Mouse (Mus musculus) embryonic facial prominence, embryonic 15.5 days (tissue): ENCODE measurements around the gene Hcls1. TPM values are rescaled to one million over a fixed set of nuclear protein-coding genes. Genes with fewer than 3 reads are reported as not detected.

Experiments used
- ATAC-seq: fragments of 200-750 bp; cut with Nextera tagmentation; 2 replicates; pipeline ENCODE4 v1.8.0; 2017; ENCODE audit warnings: low read depth, moderate TSS enrichment; ENCODE audit not compliant: insufficient number of reproducible peaks, low FRiP score, low TSS enrichment
- H3K27ac ChIP-seq: fragments of 300-500 bp; sonication (generic); replicated peaks from 2 replicates; pipeline ENCODE4 v1.5.1; 2015; ENCODE audit warnings: mild to moderate bottlenecking, inconsistent platforms
- H3K27me3 ChIP-seq: fragments of 300-500 bp; sonication (generic); 2 replicates; pipeline ENCODE4 v1.6.1; 2015; ENCODE audit warnings: inconsistent platforms
- H3K36me3 ChIP-seq: fragments of 300-500 bp; sonication (generic); 2 replicates; pipeline ENCODE4 v1.6.1; 2015; ENCODE audit warnings: mild to moderate bottlenecking, inconsistent platforms
- H3K4me1 ChIP-seq: fragments of 300-500 bp; sonication (generic); 2 replicates; pipeline ENCODE4 v1.6.1; 2015; ENCODE audit warnings: inconsistent platforms
- H3K4me2 ChIP-seq: fragments of 300-500 bp; sonication (generic); replicated peaks from 2 replicates; pipeline ENCODE4 v1.6.1; 2015; ENCODE audit warnings: mild to moderate bottlenecking, inconsistent platforms
- H3K4me3 ChIP-seq: fragments of 300-500 bp; sonication (generic); replicated peaks from 2 replicates; pipeline ENCODE4 v1.5.1; 2015; ENCODE audit warnings: mild to moderate bottlenecking, inconsistent platforms
- H3K9ac ChIP-seq: fragments of 300-500 bp; sonication (generic); 2 replicates; pipeline ENCODE4 v1.6.1; 2015; ENCODE audit warnings: inconsistent platforms
- H3K9me3 ChIP-seq: fragments of 300-500 bp; sonication (generic); replicated peaks from 2 replicates; pipeline ENCODE4 v1.6.1; 2016; ENCODE audit warnings: inconsistent platforms
- WGBS: fragments of 180-500 bp; shearing (Covaris S2); methylation state at CpG from one replicate; pipeline ENCODE4 v1.1.7; 2015; 5-methylcytosine and 5-hydroxymethylcytosine counted together
- polyA plus RNA-seq: library from polyadenylated mRNA; unstranded; fragments of >200 nt; fragmentation: Nextera tagmentation; extraction: Ambion mirVana; gene quantifications from 2 replicates; pipeline ENCODE4 v1.2.1, GENCODE M21; 2015

The Hcls1 gene
- polyA plus RNA-seq, 1 experiment from 2014 or later = 9.4 TPM

DNA sequence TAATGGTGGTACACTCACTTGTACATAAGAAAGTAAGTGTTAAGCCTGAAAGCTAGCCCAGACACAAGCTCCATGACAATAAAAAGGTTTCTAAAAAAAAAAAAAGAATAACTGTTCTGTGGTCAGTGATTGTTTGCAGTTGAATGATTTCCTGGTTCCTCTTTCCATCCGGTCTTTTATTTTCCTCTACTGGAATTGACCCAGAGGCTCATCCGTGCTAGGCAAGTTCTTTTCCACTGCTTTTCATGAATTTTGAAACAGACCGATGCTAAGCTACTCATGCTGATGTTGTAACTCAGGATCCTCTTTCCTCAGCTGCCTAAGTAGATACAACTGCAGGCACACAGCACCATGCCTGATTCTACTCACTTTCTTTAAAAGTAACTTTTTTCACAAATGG is 14.4 kb upstream of the Hcls1 start:
- H3K36me3 ChIP-seq = peaks cover 73% of the 10 kb centered on the region

DNA sequence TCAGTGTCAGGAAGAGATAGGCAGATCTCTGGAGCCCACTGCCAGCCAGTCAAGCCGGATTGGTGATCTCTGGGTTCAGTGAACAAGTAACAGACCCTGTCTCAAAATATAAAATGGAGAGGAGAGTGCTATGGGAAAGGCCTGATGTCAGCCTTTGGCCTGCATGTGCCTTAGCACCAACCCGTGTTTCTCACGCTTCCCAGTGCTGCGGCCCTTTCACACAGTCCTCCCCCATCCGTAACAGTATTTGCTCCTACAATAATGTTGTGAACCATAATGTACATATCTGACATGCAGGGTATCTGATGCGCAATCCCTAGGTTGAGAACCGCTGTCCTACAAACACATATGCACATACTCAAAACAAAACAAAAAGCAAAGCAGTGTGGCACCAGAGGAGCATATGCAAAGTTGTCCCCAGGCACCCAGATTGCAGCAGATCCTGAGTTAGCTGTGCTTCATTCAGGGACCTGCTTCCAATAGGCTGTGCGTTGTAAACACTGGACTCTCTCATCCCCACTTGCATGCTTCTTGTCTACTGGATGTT is 13.6 kb upstream of the Hcls1 start:
- H3K4me2 ChIP-seq = no peak overlapping the region
- H3K27ac ChIP-seq = no peak overlapping the region
- no peak overlapping the region for H3K4me3 ChIP-seq
- peaks cover 74% of the 10 kb centered on the region for H3K36me3 ChIP-seq
- no peaks in the 10 kb centered on the region for H3K4me1 ChIP-seq
- WGBS = 91% methylated on average over 8 of the region's 8 CpGs
- ATAC-seq = no peak
- no peaks in the 10 kb centered on the region for H3K9me3 ChIP-seq
- H3K9ac ChIP-seq = no peak overlapping the region
- H3K27me3 ChIP-seq = no peaks in the 10 kb centered on the region

More for the DNA sequence above, 14.4 kb upstream of the Hcls1 start:
- no peak for ATAC-seq
- H3K9me3 ChIP-seq = no peaks in the 10 kb centered on the region
- H3K9ac ChIP-seq = no peak overlapping the region
- no peaks in the 10 kb centered on the region for H3K27me3 ChIP-seq
- no peaks in the 10 kb centered on the region for H3K4me1 ChIP-seq
- H3K4me2 ChIP-seq = no peak overlapping the region
- no peak overlapping the region for H3K27ac ChIP-seq
- H3K4me3 ChIP-seq = no peak overlapping the region
- 82% methylated on average over 3 of the region's 3 CpGs for WGBS

DNA sequence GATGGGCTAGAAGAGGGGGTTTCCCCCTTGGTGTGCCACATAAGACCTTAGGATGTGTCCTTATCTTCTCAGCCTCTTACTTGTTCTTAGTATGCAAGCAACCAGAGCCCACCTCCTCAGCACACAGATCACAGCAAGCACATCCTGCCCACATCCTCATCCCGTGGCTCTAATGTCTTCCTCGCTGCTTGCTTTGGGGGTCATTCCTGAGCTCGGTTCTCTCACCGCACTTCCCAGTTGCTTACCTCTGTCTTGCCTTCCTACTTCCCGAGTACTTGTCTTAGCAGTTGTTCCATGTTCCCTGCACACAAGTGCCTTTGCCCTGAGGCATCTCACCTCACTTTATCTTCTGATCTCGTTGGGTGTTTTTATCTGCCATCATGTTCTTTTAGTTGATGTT is 12.8 kb upstream of the Hcls1 start:
- Histone ChIP-seq H3K4me2 (no peak overlapping the region), H3K9me3 (no peaks in the 10 kb centered on the region), H3K27me3 (no peaks in the 10 kb centered on the region), H3K9ac (no peak overlapping the region), H3K36me3 (peaks cover 75% of the 10 kb centered on the region), H3K4me1 (no peaks in the 10 kb centered on the region), H3K27ac (no peak overlapping the region), H3K4me3 (no peak overlapping the region)
- 76% methylated on average over 6 of the region's 6 CpGs for WGBS
- ATAC-seq = no peak

DNA sequence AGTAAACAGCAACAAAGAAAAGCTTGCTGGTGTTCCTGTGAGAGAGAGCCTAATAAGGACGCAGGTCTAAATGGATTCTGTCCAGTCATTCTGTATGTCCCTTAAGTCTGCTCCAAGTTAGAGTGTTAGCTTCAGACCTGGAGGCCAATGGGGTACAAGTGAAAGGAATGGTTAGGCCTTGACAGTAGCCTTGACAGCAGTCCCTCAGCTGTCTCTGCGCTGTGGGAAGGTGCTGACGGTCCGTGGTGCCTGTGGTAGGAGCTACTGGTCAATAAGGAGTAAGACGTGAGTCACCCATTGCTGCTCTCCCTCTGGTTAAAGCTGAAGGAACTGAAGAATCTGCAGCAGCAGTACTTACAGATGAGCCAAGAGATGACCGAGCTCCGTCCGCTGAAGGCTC is 10.5 kb upstream of the Hcls1 start:
- Histone ChIP-seq H3K9ac (no peak overlapping the region), H3K4me2 (no peak overlapping the region), H3K36me3 (peaks cover 78% of the 10 kb centered on the region), H3K27me3 (no peaks in the 10 kb centered on the region), H3K27ac (no peak overlapping the region), H3K4me1 (no peaks in the 10 kb centered on the region), H3K4me3 (no peak overlapping the region), H3K9me3 (no peaks in the 10 kb centered on the region)
- no peak for ATAC-seq
- 93% methylated on average over 8 of the region's 8 CpGs for WGBS

DNA sequence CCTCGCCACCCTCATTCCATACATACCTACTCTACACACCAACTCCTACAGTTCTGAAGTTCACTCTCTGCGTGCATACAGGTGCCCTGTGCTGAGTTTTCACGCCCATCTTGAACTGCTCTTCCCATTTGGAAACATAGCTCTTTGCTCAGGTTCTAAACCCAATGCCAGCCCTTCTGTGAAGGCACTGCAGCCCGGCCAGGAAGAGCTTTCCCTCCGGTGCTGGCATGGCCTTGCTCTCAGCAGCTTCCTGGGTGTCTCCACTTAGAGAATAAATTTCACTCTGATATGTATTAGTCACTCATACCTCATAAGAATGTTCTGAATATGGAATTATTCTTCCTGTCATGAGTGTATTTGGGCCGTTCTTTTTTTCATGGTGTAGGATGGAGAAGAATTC is 9.4 kb upstream of the Hcls1 start:
- Histone ChIP-seq H3K4me2 (no peak overlapping the region), H3K4me3 (no peak overlapping the region), H3K9me3 (no peaks in the 10 kb centered on the region), H3K4me1 (no peaks in the 10 kb centered on the region), H3K27ac (no peak overlapping the region), H3K9ac (no peak overlapping the region), H3K27me3 (no peaks in the 10 kb centered on the region), H3K36me3 (peaks cover 78% of the 10 kb centered on the region)
- ATAC-seq = no peak
- WGBS = 85% methylated on average over 6 of the region's 6 CpGs

DNA sequence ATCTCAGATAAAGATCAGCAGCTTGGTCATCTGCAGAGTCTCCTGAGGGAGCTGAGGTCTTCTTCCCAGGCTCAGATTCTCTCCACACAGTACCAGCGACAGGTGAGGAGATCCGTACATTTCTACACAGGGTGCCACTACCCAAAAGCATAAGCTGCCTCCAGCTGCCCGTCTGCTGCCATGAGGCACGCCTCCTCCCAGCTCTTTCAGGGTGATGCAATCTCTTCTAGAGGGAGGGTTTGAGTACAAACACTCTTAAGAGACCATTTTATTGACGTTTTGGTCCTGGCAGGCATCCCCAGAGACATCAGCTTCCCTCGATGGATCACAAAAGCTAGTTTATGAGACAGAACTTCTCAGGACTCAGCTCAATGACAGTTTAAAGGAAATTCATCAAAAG is 9.0 kb upstream of the Hcls1 start:
- Histone ChIP-seq H3K9me3 (no peaks in the 10 kb centered on the region), H3K36me3 (peaks cover 78% of the 10 kb centered on the region), H3K27me3 (no peaks in the 10 kb centered on the region), H3K27ac (no peak overlapping the region), H3K4me3 (no peak overlapping the region), H3K4me2 (no peak overlapping the region), H3K9ac (no peak overlapping the region), H3K4me1 (no peaks in the 10 kb centered on the region)
- ATAC-seq = no peak
- 73% methylated on average over 6 of the region's 6 CpGs for WGBS

DNA sequence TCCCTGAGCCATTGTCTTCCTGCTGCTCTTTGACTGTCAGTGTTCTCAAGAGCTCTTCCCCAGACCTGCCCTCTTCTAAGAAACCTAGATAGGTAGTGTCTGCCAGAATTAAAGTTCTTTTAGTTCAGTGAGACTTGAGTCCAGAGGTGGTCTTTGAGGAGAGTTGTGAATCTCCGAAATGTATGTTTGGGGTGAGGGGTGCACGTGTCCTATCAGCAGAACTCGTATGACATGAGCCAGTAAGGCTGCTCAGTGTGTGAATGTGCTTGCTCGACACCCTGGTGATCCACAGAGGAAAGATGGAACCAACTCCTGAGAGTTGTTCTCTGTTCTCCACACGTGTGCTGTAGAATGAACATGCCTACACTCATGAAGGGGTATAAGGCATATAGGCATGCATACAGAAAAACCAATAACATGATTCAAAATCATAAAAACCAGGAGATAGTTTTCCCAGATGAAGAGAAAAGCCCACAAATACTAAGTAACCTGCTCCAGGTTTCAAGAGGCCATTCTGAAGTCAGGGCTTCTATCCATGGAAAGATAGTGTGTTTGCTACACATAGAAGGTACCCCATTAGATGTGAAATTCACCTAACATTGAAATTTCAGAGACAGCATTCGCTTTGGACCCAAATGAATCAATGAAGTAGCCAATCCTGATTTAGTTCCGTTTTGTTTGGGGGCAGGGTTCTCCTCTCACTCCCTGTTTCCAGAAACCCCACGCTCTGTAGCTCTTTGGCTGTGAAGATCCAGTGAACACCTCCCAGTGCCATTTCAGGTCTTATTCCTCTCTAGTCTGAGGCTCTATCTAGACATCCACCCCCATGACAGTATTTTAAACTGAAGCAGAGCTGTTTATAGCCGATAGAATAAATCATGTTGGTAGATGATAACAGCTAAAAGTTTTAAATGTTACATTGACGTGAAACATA is 8.0 kb upstream of the Hcls1 start:
- Histone ChIP-seq H3K4me2 (no peak overlapping the region), H3K27me3 (no peaks in the 10 kb centered on the region), H3K4me1 (no peaks in the 10 kb centered on the region), H3K4me3 (no peak overlapping the region), H3K9ac (no peak overlapping the region), H3K9me3 (no peaks in the 10 kb centered on the region), H3K27ac (no peak overlapping the region), H3K36me3 (peaks cover 79% of the 10 kb centered on the region)
- no peak for ATAC-seq
- 91% methylated on average over 10 of the region's 10 CpGs for WGBS

DNA sequence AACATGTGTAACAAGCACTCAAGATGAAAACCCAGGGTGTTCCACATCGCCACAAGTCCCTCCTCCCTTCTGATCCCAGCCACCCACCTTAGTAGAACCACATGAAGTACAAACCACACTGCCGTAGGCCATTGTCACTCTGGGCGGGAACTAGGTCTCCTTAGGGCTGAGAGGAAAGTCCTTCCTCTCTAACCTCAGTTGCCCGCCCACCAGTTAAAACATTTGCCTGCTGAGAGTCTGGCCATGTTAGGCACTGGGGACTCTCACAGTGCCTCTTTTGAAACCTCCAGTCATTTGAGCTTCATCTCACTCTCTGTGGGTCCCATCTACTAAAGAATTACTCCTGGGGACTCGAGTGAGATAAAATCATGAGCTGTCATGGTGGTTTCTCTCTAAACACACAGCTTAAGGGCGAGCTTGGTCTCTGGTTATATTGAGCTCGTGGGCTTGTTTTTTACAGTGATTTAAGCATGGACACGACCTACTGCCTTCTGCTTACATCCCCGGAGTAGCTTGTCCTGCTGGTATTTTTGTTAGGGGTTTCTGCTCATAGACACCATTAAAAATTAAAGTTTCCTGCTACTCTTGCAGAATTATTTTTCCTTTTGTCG is 7.2 kb upstream of the Hcls1 start:
- Histone ChIP-seq H3K36me3 (peaks cover 87% of the 10 kb centered on the region), H3K9me3 (no peaks in the 10 kb centered on the region), H3K27me3 (no peaks in the 10 kb centered on the region), H3K4me2 (no peak overlapping the region), H3K4me3 (no peak overlapping the region), H3K27ac (no peak overlapping the region), H3K9ac (no peak overlapping the region), H3K4me1 (no peaks in the 10 kb centered on the region)
- 73% methylated on average over 10 of the region's 10 CpGs for WGBS
- no peak for ATAC-seq

DNA sequence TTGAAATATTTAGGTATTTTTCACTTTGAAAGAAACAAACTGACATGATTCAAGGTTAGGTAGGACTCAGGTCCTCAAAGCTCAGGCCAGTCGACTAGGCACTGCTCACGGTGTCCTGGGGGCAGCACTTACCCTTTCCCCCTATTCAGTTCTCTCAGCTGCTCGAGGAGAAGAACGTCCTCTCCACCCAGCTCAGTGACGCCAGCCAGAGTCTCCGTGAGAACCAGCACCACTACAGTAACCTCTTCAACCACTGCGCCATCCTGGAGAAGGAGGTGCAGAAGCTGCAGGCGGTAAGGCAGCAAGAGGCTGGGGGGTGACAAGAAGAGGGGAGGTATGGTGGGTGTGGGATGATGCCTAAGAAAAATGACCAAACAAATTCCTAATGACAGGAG is 6.7 kb upstream of the Hcls1 start:
- Histone ChIP-seq H3K27ac (no peak overlapping the region), H3K4me3 (no peak overlapping the region), H3K4me1 (no peaks in the 10 kb centered on the region), H3K27me3 (no peaks in the 10 kb centered on the region), H3K9me3 (no peaks in the 10 kb centered on the region), H3K9ac (no peak overlapping the region), H3K36me3 (peaks cover 89% of the 10 kb centered on the region), H3K4me2 (no peak overlapping the region)
- WGBS = 87% methylated on average over 8 of the region's 8 CpGs
- no peak for ATAC-seq

DNA sequence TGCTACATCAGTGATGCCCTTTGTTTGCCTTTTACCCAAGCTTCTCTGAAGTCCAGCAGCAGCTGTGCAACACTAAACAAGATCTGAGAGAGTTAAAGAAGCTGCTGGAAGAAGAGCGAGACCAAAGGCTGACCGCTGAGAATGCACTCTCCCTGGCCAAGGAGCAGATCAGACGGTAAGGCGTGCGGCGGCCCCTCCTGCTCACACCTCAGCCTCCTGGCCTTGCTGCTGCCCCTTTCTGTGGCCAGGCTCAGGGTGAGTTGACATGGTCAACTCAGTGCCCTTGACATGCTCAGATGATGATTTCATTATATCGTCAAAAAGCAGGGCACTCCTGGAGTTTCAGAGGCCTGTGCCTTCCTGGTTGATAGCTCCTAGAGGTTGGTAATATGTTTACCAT is 5.6 kb upstream of the Hcls1 start:
- WGBS = 95% methylated on average over 7 of the region's 7 CpGs
- no peak for ATAC-seq
- no peaks in the 10 kb centered on the region for H3K4me1 ChIP-seq
- H3K4me3 ChIP-seq = no peak overlapping the region
- H3K9me3 ChIP-seq = no peaks in the 10 kb centered on the region
- no peak overlapping the region for H3K9ac ChIP-seq
- no peak overlapping the region for H3K27ac ChIP-seq
- H3K36me3 ChIP-seq = peaks cover 87% of the 10 kb centered on the region
- no peaks in the 10 kb centered on the region for H3K27me3 ChIP-seq
- H3K4me2 ChIP-seq = no peak overlapping the region

DNA sequence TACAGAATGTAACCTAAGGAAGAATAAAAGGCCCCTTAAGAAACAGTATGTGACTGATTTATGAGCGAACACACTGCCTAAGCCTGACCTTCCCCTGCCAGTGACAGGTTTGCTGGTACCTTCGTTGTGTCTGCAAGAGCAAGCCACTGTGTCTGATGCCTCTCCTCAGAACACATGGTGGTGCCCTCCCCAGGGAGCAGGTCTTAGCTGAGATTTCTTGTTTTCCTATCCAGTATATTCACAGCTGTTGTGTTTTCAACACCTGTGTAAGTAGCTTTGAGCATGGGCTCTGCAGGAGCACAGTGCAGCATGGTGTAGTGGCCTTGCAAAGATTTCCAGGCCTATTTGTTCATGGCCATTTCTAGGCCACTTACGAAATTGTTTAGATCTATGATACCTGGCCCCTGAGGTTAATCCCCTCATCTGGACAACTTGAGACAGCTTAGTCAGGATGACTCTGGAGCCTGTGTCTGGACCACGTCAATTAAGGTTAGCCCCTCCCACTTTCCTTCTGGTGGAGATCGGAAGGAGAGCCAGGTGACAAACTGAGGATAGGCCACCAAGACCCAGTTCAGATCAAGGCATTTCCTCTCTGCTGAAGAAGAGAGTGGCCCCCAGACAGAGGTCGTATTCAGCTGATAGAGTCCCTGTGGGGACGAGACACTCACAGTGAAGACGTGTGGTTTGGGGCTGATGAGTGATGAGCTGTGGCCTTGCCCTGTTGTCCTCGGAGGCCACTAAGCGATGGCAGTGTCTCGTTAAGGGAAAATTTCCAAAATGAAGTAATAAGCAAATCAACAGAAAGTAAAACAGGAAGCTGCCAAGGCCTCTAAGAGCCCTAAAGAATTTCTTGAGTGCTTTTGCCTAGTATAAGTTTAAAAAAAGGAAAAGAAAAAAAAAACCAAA is 4.3 kb upstream of the Hcls1 start:
- no peaks in the 10 kb centered on the region for H3K9me3 ChIP-seq
- no peaks in the 10 kb centered on the region for H3K27me3 ChIP-seq
- no peak overlapping the region for H3K4me2 ChIP-seq
- no peak overlapping the region for H3K4me3 ChIP-seq
- no peak overlapping the region for H3K27ac ChIP-seq
- WGBS = 70% methylated on average over 11 of the region's 11 CpGs
- H3K4me1 ChIP-seq = no peaks in the 10 kb centered on the region
- H3K36me3 ChIP-seq = peaks cover 76% of the 10 kb centered on the region
- no peak overlapping the region for H3K9ac ChIP-seq
- ATAC-seq = no peak
